Mouse (Mus musculus) megakaryocyte, embryonic 14.5 days (primary cell): ENCODE results near the gene Rpl26.

Source experiments
- FLI1 ChIP-seq: IDR thresholded peaks from 2 replicates; pipeline ENCODE4 v1.6.1; 2012; ENCODE audit warnings: low read length, inconsistent platforms, mixed read lengths
- GATA1 ChIP-seq: IDR thresholded peaks from 3 replicates; pipeline ENCODE4 v1.6.1; 2012; ENCODE audit warnings: mixed read lengths, low read length, inconsistent platforms, borderline replicate concordance

- TF ChIP-seq GATA1 (no peak), FLI1 (no peak)
These were observed 38.3 kb downstream of the Rpl26 start for GRCm38 (mm10) chr11:68939451-68940304.
